Mouse (Mus musculus): Measurements from ENCODE around the gene Slc17a5.

The Slc17a5 gene

DNA sequence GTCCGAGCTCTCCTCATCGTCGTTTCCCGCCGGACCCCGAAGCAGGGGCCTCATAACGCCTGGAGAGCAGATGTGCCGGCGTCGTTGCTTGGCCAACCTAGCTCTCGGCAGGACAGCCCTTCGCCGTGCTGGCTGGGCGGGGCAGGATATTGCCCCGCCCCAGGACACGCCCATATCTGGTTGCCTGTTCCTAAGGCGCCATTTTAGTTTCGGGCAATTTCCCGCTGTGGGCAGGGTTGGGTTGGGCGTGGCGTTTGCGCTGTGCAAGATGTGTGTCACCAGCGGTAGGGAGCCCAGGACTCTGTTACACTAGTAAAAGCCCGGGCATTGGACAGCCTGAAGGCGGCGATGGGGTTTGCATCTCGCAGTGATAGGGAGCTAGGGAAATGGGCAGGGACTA is at the start of gene Slc17a5:
Slc17a5 (minus strand) TSS at position 128 of the 400 bp plus-strand sequence.
- DNase-seq = peak; percentile 95

- no peak for DNase-seq
Measured at GRCm38 (mm10) chr9:78633976-78634375, 46.1 kb upstream of the Slc17a5 start.

- DNase-seq = no peak
Measured at GRCm38 (mm10) chr9:78631755-78632434, 44.1 kb upstream of the Slc17a5 start.

- DNase-seq = peak; percentile 41
Measured at GRCm38 (mm10) chr9:78629991-78630390, 42.1 kb upstream of the Slc17a5 start.

DNA sequence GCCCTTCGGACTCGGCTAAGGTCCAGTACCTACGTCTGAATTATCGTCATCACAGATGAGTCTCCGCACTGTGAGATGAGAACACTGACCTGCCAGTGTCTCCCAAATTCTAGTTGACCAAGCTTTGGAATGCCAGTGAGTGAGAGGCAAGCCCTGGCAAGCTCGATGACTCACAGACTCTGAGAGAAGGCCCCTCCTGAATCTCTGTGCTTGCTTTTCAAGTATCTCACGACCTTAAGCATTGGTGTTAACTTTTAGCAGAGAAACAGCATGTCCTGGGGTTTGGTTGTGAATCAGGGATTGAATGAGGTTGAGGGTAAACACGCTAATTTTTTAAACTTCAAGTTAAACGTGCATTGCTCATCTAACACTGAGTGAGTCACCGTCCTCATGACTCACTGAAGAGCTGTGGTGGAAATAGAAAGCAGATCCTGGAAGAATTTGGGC is 35.5 kb upstream of the Slc17a5 start:
- DNase-seq = no peak

- peak; percentile 5 for DNase-seq
Measured at GRCm38 (mm10) chr9:78619285-78619684, 31.4 kb upstream of the Slc17a5 start.

- DNase-seq = peak; percentile 55
Measured at GRCm38 (mm10) chr9:78615401-78616021, 27.7 kb upstream of the Slc17a5 start, which contains the start of gene Cd109. Cd109 (plus strand) TSS chr9:78615546.

DNA sequence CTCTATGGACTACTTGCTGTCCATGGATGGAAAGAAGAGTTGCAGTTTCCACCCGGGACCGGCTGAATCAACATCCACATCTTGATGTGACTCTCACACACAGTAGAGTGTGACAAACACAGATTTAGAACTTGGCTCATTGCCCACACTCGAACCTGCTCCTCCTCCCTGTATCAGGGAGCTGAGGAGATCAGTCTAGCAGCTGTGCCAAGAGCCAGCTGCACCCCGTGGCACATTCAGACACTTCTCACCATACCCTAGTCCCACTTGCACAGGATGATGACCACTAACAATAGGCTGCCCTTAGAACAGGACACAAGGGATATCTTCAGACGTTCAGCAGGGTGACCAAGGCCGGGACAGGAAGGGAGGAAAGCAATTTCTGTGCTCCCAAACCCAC is 26.4 kb upstream of the Slc17a5 start:
- DNase-seq = peak; percentile 11

GRCm38 (mm10) chr9:78601046-78601730 is 13.3 kb upstream of the Slc17a5 start:
- peak; percentile 55 for DNase-seq

- DNase-seq = no peak
Measured at GRCm38 (mm10) chr9:78599927-78600326, 12.1 kb upstream of the Slc17a5 start.

DNA sequence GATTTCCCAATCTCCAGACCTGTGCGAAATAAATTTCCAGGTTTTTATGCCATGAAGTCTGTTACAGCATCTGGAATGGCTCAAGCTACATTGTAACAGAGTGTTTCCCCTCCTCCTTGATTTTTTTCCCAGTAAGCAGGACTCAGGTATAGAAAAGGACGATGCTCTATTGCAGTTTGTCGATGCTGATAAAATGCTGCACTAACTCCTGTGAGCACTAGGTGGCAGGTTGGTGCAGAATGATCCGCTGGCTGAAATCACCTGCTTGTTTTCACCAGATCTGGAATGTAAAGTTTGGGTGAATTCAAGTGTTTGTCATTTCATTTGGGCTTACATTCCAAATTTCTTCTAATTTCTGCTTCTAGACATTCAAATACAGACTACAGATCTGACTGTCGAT is 9.0 kb upstream of the Slc17a5 start:
- DNase-seq = peak; percentile 46

- no peak for DNase-seq
Measured at GRCm38 (mm10) chr9:78595769-78596555, 8.1 kb upstream of the Slc17a5 start.

GRCm38 (mm10) chr9:78595257-78595656 is 7.4 kb upstream of the Slc17a5 start:
- no peak for DNase-seq

- DNase-seq = no peak
Measured at GRCm38 (mm10) chr9:78590471-78590870, 2.6 kb upstream of the Slc17a5 start.

- peak; percentile 31 for DNase-seq
Measured at GRCm38 (mm10) chr9:78588411-78589033, 681 bp upstream of the Slc17a5 start.

DNA sequence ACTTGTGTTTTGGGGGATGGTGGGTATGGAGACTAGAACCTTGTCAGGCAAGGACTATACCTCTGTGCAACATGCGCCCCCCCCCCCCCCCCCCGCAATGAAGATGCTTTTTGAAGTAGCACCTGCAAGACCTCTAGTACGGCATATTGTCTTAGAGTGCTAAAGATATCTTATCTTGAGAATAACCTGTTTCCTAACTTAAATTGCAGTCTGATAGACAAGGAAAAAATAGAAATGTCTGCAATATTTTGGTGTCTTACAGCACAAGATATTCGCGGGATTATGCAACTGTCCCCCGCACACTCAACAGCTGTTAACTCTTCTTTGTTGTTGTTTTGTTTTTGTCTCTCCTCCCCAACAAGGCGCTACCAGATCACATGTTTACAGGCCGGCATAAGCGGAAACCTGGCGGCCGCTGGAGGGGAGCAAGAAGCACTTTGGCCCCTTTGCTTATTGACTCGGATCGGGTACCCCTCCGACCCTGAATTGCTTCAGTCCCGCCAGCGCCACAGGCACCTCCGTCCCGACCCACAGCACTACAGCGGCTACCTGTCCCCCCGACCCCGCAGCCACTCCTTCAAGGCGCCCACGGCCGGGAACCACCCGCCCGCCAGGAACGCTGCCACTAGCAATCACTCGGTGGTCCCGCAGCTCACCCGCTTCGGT is 490 bp downstream of the Slc17a5 start:
- DNase-seq = peak; percentile 51

- no peak for DNase-seq
Measured at GRCm38 (mm10) chr9:78579644-78580396, 8.0 kb downstream of the Slc17a5 start.

DNA sequence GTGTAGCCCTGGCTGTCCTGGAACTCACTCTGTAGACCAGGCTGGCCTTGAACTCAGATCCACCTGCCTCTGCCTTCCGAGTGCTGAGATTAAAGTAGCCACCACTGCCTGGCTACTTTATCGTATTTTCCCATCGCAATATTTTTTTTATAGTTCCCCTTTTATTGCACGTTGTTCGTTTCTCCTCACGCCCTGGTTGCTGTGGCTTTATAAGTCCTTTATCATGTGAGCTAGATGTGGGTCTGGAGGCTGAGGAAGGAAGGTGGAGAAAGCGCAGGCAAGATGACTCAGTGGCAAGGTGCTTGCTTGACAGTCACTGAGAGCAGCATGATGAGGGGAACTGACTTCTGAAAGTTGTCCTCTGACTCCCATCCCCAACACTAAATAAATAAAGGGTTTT is 9.0 kb downstream of the Slc17a5 start:
- DNase-seq = no peak

GRCm38 (mm10) chr9:78576466-78576865 is 11.4 kb downstream of the Slc17a5 start:
- DNase-seq = no peak

GRCm38 (mm10) chr9:78569934-78570333 is 17.9 kb downstream of the Slc17a5 start:
- DNase-seq = no peak

- DNase-seq = no peak
Measured at GRCm38 (mm10) chr9:78559479-78559878, 28.4 kb downstream of the Slc17a5 start.
